Mouse (Mus musculus) gastrocnemius, adult 2 months (tissue): ENCODE data around the gene Limch1. TPM values are rescaled to one million over a fixed set of nuclear protein-coding genes. Genes with fewer than 3 reads are reported as not detected.
A peak's percentile ranks its signal among the peaks of the same experiment; 100 is the strongest.

Experiments
- DNase-seq: peaks from one replicate; pipeline ENCODE4 v3.0.0; 2022
- H3K27ac ChIP-seq: fragments of 200-600 bp; 2 replicates; pipeline ENCODE4 v1.8.1; 2022; ENCODE audit warnings: mild to moderate bottlenecking
- H3K4me3 ChIP-seq: fragments of 200-600 bp; 2 replicates; pipeline ENCODE4 v1.8.1; 2022; ENCODE audit warnings: mild to moderate bottlenecking, moderate library complexity
- CTCF ChIP-seq: fragments of 200-600 bp; IDR thresholded peaks from 2 replicates; pipeline ENCODE4 v1.8.1; 2022; ENCODE audit warnings: antibody characterized with exemption, mild to moderate bottlenecking, moderate library complexity
- intact Hi-C: fragments of 180-260 bp; cut with DNase I; formaldehyde crosslinking; loops from one replicate; pipeline ENCODE4 v1.15.1; 2025
- total RNA-seq, 2 experiments: library from RNA; stranded (reverse); gene quantifications; 2 replicates each; pipeline ENCODE4 v1.2.3; 2021

Limch1 gene
- total RNA-seq, 2 experiments from 2014 or later, result 106 to 139 TPM

- intact Hi-C loops, result no loop called here
- no peak for TF ChIP-seq CTCF
Measured at GRCm38 (mm10) chr5:66859506-66859905, 113.9 kb downstream of the Limch1 start.

GRCm38 (mm10) chr5:66861232-66862035, 115.8 kb downstream of the Limch1 start:
- peak; percentile 50 for DNase-seq
- Histone ChIP-seq H3K4me3 (peak overlapping the region; percentile 61), H3K27ac (peak overlapping the region; percentile 65)
- no peak for TF ChIP-seq CTCF
- intact Hi-C loops, result no loop called here

More at GRCm38 (mm10) chr5:66859506-66859905, 113.9 kb downstream of the Limch1 start:
- DNase-seq, result no peak
- Histone ChIP-seq H3K4me3 (no peak overlapping the region), H3K27ac (no peak overlapping the region)

- no peak for TF ChIP-seq CTCF
- DNase-seq, result no peak
- Histone ChIP-seq H3K4me3 (no peak overlapping the region), H3K27ac (no peak overlapping the region)
- intact Hi-C loops, result no loop called here
Measured at GRCm38 (mm10) chr5:66862151-66862550, 116.5 kb downstream of the Limch1 start.

GRCm38 (mm10) chr5:66865229-66865628, 119.6 kb downstream of the Limch1 start:
- intact Hi-C loops, result no loop called here
- TF ChIP-seq CTCF, result no peak

GRCm38 (mm10) chr5:66866019-66866418, 120.4 kb downstream of the Limch1 start:
- Histone ChIP-seq H3K27ac (no peak overlapping the region), H3K4me3 (no peak overlapping the region)
- TF ChIP-seq CTCF, result no peak
- intact Hi-C loops, result no loop called here
- DNase-seq, result peak; percentile 44

More at GRCm38 (mm10) chr5:66865229-66865628, 119.6 kb downstream of the Limch1 start:
- DNase-seq, result no peak
- no peak overlapping the region for H3K27ac ChIP-seq
- H3K4me3 ChIP-seq, result no peak overlapping the region

- intact Hi-C loops, result no loop called here
- DNase-seq, result no peak
- Histone ChIP-seq H3K4me3 (no peak overlapping the region), H3K27ac (no peak overlapping the region)
- TF ChIP-seq CTCF, result no peak
Measured at GRCm38 (mm10) chr5:66869545-66869944, 123.9 kb downstream of the Limch1 start.

- intact Hi-C loops, result no loop called here
- Histone ChIP-seq H3K27ac (peak overlapping the region; percentile 63), H3K4me3 (no peak overlapping the region)
- TF ChIP-seq CTCF, result no peak
- no peak for DNase-seq
Measured at GRCm38 (mm10) chr5:66871521-66872050, 126.0 kb downstream of the Limch1 start.

- peak; percentile 61 for DNase-seq
- Histone ChIP-seq H3K4me3 (no peak overlapping the region), H3K27ac (peak overlapping the region; percentile 63)
- no peak for TF ChIP-seq CTCF
- intact Hi-C loops, result no loop called here
Measured at GRCm38 (mm10) chr5:66872053-66872452, 126.4 kb downstream of the Limch1 start.

GRCm38 (mm10) chr5:66872681-66873080, 127.1 kb downstream of the Limch1 start:
- DNase-seq, result no peak
- TF ChIP-seq CTCF, result no peak
- H3K4me3 ChIP-seq, result no peak overlapping the region
- intact Hi-C loops, result no loop called here
- no peak overlapping the region for H3K27ac ChIP-seq

GRCm38 (mm10) chr5:66876018-66876805, 130.6 kb downstream of the Limch1 start:
- no peak for DNase-seq
- Histone ChIP-seq H3K4me3 (no peak overlapping the region), H3K27ac (no peak overlapping the region)
- TF ChIP-seq CTCF, result no peak
- intact Hi-C loops, result no loop called here

GRCm38 (mm10) chr5:66877066-66877465, 131.4 kb downstream of the Limch1 start:
- intact Hi-C loops, result no loop called here
- no peak for TF ChIP-seq CTCF
- Histone ChIP-seq H3K4me3 (no peak overlapping the region), H3K27ac (no peak overlapping the region)
- DNase-seq, result no peak

GRCm38 (mm10) chr5:66881901-66882341, 136.3 kb downstream of the Limch1 start:
- TF ChIP-seq CTCF, result no peak
- intact Hi-C loops, result no loop called here
- no peak overlapping the region for H3K4me3 ChIP-seq
- DNase-seq, result no peak
- H3K27ac ChIP-seq, result no peak overlapping the region

- Histone ChIP-seq H3K4me3 (no peak overlapping the region), H3K27ac (no peak overlapping the region)
- TF ChIP-seq CTCF, result no peak
- no peak for DNase-seq
- intact Hi-C loops, result no loop called here
Measured at GRCm38 (mm10) chr5:66882718-66883117, 137.1 kb downstream of the Limch1 start.
